Mouse (Mus musculus) cerebellum, adult 11-12 months (tissue): ENCODE data around the gene Vmn2r49.
"Not testable (repeated sequence)": the region's sequence is repeated elsewhere in the genome, so short reads cannot be mapped to it uniquely, and the experiment has no call there.

Experiments
- DNase-seq: peaks from one replicate; pipeline ENCODE4 v3.0.0; 2022

The Vmn2r49 gene

DNA sequence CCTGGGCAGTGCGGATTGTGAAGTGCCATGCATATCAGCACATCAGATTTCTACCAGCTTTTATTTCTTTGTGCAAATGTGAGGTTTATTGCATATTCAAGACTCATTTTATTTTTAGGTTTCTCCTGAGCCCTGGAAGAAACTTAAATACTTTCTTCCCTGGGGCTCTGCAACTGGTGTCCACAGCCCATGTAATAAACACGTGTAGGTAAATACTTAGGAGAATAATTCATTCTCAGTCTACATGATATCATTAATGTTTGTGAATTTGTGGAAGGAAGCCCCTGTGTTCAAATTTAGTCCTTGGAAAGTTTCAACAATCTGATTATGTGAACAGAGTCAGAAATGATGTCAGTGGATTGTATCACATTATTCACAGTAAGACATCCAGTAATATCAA lies at the start of gene Vmn2r49:
TSS of gene Vmn2r49 (minus strand) at position 101 of the 400 bp plus-strand sequence.
- DNase-seq = not testable (repeated sequence)

DNA sequence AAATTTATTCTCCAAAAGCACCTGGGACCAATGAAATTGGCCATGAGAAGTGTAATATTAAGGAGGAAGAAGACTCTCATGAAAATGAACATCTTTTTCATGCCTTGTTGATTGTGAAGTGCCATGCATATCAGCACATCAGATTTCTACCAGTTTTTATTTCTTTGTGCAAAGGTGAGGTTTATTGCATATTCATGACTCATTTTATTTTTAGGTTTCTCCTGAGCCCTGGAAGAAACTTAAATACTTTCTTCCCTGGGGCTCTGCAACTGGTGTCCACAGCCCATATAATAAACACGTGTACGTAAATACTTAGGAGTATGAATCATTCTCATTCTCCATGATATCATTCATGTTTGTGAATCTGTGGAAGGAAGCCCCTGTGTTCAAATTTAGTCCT lies 38.6 kb downstream of the Vmn2r49 start, which contains the start of gene Vmn2r48:
TSS of gene Vmn2r48 (minus strand) at position 101 of the 400 bp plus-strand sequence.
- DNase-seq = not testable (repeated sequence)
